Mouse (Mus musculus) kidney, postnatal 10 days (tissue): Measurements from ENCODE around the gene Fosl1.
"Not testable (repeated sequence)": the region's sequence is repeated elsewhere in the genome, so short reads cannot be mapped to it uniquely, and the experiment has no call there.

Experiments
- DNase-seq: peaks from one replicate; pipeline ENCODE4 v3.0.0; 2021; ENCODE audit warnings: mixed read lengths

Gene Fosl1

GRCm38 (mm10) chr19:5447515-5448353 lies at the start of gene Fosl1:
Gene Fosl1 (plus strand): TSS chr19:5447547.
- DNase-seq: peak; percentile 85

DNA sequence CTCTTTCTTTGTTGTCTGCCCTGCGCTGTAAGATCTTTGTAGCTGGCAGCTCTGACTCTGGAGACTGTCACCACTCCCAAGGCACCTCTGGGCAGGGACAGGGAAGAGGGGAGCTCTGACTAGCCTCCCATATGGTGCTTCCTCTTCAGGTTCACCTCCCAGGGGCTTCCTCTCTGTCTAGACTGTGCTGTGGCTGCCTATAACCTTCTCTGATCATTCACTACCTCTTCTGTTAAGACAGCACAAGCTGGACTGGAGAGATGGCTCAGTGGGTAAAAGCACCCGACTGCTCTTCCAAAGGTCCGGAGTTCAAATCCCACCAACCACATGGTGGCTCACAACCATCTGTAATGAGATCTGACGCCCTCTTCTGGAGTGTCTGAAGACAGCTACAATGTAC lies 46.3 kb upstream of the Fosl1 start:
- not testable (repeated sequence) for DNase-seq

- peak; percentile 32 for DNase-seq
Observed at GRCm38 (mm10) chr19:5402293-5402692, 45.1 kb upstream of the Fosl1 start, which contains the start of gene Tsga10ip. Gene Tsga10ip (minus strand): TSS chr19:5402526.

DNA sequence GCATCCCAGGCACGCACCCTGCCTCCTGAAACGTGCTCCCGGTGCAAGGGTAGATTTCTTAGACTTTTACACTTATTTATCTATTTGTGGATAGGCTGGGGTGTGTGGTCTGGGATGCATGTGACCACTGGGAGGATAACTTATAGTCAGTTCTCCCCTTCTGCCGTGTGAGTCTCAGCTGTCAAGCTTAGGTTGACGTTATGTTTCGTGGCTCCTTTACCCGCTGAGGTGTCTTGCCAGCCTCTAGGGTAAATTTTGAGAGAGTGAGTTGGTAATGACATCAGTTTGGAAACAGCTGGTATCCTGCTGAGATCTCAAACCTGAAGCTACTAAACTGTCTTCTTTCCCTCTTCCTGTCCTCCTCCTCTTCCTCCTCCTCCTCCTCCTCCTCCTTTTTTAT lies 41.4 kb upstream of the Fosl1 start:
- DNase-seq: no peak

- DNase-seq: peak; percentile 63
Observed at GRCm38 (mm10) chr19:5406531-5407126, 40.7 kb upstream of the Fosl1 start.

GRCm38 (mm10) chr19:5407133-5407532 lies 40.2 kb upstream of the Fosl1 start:
- DNase-seq: peak; percentile 82

- DNase-seq: peak; percentile 27
Observed at GRCm38 (mm10) chr19:5408057-5409001, 39.0 kb upstream of the Fosl1 start.

DNA sequence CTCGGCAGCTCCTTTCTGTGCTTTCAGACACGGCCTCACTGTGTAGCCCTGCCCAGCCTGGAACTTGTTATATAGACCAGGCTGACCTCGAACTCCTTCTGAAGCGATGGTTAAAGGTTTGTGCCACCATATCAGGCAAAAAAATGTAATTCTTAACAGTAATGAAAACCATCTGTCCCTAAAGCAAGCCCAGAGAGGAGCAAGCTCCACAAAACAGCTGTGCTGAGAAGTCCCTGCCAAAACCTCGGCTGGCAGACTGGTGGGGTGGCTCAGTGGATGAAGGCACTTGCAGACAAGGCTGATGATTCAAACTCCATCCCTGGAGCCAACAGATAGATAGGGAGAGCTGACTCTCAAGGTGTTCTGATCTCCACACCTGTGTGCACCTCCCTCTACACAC lies 38.3 kb upstream of the Fosl1 start:
- peak; percentile 64 for DNase-seq

GRCm38 (mm10) chr19:5410641-5411040 lies 36.7 kb upstream of the Fosl1 start:
- no peak for DNase-seq

- no peak for DNase-seq
Observed at GRCm38 (mm10) chr19:5411961-5412360, 35.4 kb upstream of the Fosl1 start.

GRCm38 (mm10) chr19:5413840-5414239 lies 33.5 kb upstream of the Fosl1 start:
- DNase-seq: no peak

GRCm38 (mm10) chr19:5414534-5414957 lies 32.8 kb upstream of the Fosl1 start:
- DNase-seq: no peak

GRCm38 (mm10) chr19:5418750-5419466 lies 28.4 kb upstream of the Fosl1 start:
- DNase-seq: no peak

GRCm38 (mm10) chr19:5419630-5420029 lies 27.7 kb upstream of the Fosl1 start:
- DNase-seq: no peak

- no peak for DNase-seq
Observed at GRCm38 (mm10) chr19:5420579-5420978, 26.8 kb upstream of the Fosl1 start.

- DNase-seq: no peak
Observed at GRCm38 (mm10) chr19:5421784-5422183, 25.6 kb upstream of the Fosl1 start.

DNA sequence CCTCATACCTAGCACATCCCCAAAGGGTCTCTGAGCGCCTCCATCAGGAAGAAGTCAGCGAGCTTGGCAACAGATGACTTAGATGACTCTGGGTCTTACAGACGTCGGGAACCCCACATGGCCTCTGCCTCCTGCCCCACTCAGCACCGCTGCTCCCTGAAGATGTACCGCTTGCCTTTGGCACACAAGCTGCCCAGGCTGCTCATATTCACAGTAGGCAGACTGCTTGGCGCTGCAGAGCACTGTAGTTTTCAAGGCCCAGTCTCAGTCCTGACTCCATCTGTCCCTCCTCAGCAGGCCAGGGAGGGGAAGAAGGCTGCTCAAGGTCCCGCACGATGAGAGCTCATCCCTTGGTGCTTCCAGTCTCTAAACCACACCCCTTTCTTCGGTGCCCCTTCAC lies 25.1 kb upstream of the Fosl1 start:
- no peak for DNase-seq

GRCm38 (mm10) chr19:5422895-5423443 lies 24.4 kb upstream of the Fosl1 start:
- peak; percentile 26 for DNase-seq

GRCm38 (mm10) chr19:5423561-5423960 lies 23.8 kb upstream of the Fosl1 start:
- peak; percentile 42 for DNase-seq

DNA sequence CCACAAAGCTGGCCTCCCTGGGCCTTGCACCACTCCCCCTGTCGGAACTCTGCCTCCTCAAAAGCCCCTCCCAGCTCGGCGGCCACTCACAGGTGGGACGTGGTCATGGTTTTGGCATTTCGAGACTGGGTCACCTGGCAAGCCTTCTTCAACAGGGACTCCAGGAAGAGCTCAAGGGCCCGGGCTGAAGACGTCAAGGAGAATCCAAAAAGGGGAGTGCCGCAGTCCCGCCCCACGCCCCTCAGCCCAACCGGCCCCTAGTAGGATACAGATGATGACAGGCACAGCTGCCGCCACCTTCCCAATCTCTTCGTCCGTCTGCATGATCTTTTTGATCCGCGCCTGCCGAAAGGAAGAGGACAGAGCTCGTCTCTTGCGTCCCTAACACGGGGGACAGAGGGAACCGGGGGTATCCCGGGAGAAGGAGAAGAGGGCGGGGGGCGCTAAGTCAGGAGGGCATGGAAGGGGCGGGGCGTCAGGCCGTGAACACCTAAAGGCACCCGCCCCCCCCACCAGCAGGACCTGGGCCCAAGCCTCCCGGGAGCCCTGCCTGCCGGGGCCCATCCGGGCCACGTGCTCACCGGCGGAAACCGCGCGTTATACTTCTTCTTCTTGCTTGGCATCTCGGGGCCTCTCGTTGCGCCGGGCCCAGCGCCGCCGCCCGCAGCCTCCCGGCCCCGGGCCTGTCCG lies 23.1 kb upstream of the Fosl1 start:
- DNase-seq: peak; percentile 90
